Mouse (Mus musculus): ENCODE measurements around the gene Mog.

- no peak for TF ChIP-seq ZKSCAN1 (IDR thresholded peaks at IDR 0.05; ENCODE audit: borderline replicate concordance, low read depth, low read length)
- peak; percentile 46 for TF ChIP-seq POLR2A (IDR thresholded peaks at IDR 0.05; ENCODE audit: low read depth, low read length)
- TF ChIP-seq CTCF (conservative IDR thresholded peaks at IDR 0.05 in 1 of 2, IDR thresholded peaks at IDR 0.05 in 1 of 2; ENCODE audit: low read depth in 2 of 2, low read length in 2 of 2) = no peak
- TF ChIP-seq TCF12 (IDR thresholded peaks at IDR 0.05; ENCODE audit: low read depth, low read length) = peak; percentile 65
- TF ChIP-seq JUND (conservative IDR thresholded peaks at IDR 0.05; ENCODE audit: low read depth, low read length) = 0 out of 2 replicates have a peak, but pooled peaks have one; percentile 31
- no peak for TF ChIP-seq MAFK (IDR thresholded peaks at IDR 0.05; ENCODE audit: insufficient replicate concordance, low read length)
- no peak for TF ChIP-seq POLR2AphosphoS2 (IDR thresholded peaks at IDR 0.05; ENCODE audit: low read depth, low read length)
- TF ChIP-seq RCOR1 (conservative IDR thresholded peaks at IDR 0.05; ENCODE audit: low read depth, low read length) = peak; percentile 51; the same call in 1 of the 2 replicates
- TF ChIP-seq JUN (IDR thresholded peaks at IDR 0.05; ENCODE audit: insufficient read depth, low read depth, low read length) = no peak; the same call in 1 of the 2 replicates
- no peak for TF ChIP-seq USF1 (IDR thresholded peaks at IDR 0.05; ENCODE audit: low read depth, low read length)
Measured at GRCm38 (mm10) chr17:36993770-36994325, 29.4 kb downstream of the Mog start.
